Mouse (Mus musculus) CD4-positive, CD25-positive, alpha-beta regulatory T cell, adult 4 months (primary cell): ENCODE data around the gene Bhlhe40. TPM values are rescaled to one million over a fixed set of nuclear protein-coding genes. Genes with fewer than 3 reads are reported as not detected.

Experiments
- ATAC-seq: one replicate; pipeline ENCODE4 v1.8.0; 2017
- polyA plus RNA-seq, 2 experiments: library from polyadenylated mRNA; unstranded; fragments of 100-300 nt; shearing (Covaris generic); gene quantifications; one replicate each; pipeline ENCODE4 v1.2.1; 2017

The Bhlhe40 gene
- polyA plus RNA-seq, 2 experiments from 2014 or later: 49.7 to 91.7 TPM

DNA sequence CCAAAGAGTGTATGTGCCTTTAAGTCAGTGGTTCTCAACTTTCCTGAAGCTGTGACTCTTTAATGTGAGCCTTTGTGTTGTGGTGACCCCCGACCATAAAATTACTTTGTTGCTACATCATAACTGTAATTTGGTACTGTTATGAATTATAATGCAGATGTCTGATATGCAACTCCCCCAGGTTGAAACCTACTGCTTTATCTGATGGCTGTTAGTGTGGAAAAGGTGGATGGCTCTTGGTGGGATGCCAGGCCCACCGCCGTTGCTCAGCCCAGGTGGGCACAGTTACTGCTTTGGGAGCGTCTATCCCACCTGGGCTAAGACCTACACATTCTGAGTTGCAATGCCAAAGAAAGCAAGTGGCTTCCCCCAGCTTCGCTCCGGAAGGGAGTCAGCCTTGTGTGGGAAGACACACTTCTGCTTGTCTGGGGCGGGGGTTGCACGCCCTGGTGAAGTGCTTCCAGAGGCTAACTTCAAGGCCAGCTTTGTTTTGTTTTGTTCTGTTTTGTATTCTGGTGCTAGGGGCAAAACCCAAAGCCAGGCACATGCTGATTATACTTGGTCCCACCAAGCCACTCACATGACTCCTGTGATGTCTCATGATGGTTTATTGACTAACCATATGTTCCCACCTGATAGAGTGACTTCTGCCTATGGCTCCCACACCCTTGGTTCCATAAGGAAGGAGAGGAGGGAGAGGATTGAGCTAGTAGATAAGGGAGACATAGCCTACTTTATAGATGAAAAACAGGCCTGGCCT lies 34.7 kb downstream of the Bhlhe40 start:
- no peak for ATAC-seq

- no peak for ATAC-seq
These were observed 35.7 kb downstream of the Bhlhe40 start for GRCm38 (mm10) chr6:108695844-108696821.

DNA sequence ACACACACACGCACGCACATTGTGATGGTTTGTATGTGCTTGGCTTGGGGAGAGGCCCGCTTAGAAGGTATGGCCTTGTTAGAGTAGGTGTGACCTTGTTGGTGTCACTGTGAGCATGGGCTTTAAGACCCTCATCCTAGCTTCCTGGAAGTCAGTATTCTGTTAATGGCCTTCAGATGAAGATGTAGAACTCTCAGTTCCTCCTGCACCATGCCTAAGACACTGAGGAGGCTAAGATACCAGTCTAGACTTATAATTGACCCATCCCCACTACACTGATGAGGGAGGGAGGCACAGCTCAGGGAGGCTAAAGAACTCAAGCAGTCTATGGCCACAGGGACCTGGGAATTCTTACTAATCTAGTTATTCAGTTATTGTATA lies 36.4 kb downstream of the Bhlhe40 start:
- ATAC-seq: no peak

DNA sequence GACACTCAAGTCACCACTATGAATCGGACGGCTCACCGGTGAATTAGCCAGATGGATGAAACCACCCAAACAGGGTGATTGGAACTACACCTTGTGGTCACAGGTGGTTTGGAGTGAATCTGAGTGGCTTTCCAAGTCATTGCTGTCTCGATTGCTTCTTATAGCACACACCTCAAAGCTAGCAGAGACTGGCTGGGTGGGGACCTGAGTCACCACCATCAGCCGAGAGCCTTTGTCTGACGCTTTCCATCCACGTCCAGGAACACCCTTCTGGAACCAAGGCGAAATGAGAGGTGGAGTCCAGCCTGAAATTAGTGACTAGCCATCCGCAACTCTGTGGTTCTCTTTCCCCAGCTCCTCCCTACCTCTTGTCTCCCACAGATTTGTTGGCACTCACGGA lies 36.9 kb downstream of the Bhlhe40 start:
- ATAC-seq: no peak

DNA sequence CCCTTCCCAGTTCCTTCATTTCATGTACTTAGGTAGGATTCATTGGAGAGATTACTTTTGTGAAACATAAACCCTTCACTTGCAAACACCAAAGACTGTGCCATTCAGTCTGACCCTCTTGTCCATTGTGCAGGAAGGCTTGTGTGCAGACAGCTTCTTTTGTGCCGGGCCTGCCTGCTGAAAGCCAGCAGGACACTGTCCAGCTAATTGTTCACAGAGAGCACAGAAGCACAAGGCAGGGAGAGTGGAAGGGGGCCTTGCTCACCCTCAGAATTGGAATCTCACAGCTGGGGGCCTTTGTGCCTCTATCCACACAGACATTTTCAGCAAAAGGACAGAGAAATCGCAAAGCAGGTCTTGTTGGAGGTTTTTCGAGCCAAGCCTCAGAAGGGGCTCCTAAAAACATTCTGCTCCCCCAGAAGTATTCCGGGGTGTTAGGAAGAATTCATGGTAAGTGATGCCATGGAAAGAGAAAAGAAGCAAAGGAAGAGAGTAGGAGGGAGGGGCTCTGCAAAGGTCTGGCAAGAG lies 38.0 kb downstream of the Bhlhe40 start:
- no peak for ATAC-seq

DNA sequence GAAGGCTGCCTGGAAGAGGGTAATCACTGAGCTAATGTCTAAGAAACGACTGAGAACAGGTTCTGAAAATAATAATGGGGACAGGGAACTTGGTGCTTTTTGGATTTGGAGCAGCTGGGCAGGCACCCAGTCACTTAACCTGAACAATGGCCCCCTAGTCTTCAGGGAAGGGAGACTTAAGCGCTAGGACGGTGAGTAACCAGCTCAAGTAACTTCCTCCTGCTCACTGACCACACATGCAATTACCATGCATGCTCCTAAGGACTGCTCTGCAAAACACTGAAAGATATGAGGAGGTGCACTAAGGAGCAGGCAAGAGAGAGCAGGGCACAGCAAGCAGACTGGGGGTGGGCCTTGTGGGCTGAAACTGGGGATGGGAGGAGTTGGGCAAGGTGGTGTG lies 39.2 kb downstream of the Bhlhe40 start:
- no peak for ATAC-seq

DNA sequence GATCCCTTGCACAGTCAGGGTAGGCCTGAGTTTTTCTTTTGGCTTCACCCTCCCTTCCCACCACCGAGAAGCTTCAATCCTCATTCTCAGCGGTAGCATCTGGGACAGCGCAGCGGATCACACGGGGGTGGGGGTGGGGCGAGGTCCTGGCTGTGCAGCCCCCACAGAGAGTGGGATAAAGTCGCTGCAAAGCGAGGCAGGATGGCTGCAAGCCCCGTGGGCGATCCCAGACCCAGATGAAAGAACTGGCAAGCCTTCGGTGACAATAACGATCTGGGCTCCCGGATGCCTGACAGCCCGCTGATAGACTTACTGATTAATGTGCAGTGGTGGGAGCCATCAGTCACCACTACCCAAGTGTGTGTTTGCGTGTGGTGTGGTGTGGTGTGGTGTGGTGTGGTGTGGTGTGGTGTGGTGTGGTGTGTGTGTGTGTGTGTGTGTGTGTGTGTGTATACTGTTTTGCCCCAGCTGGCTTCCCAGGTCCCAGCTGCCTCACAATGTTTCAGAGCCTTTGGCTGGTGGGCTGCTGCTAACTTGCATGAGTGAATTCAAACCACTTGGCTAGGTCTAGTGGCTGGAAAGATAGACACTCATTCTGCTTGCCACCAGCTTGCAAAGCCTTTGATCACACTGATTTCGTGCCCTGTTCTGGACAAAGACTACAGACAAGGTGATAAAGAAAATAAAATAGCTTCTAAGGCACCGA lies 40.4 kb downstream of the Bhlhe40 start:
- ATAC-seq: no peak

- no peak for ATAC-seq
These were observed 42.2 kb downstream of the Bhlhe40 start for GRCm38 (mm10) chr6:108702648-108703047.

DNA sequence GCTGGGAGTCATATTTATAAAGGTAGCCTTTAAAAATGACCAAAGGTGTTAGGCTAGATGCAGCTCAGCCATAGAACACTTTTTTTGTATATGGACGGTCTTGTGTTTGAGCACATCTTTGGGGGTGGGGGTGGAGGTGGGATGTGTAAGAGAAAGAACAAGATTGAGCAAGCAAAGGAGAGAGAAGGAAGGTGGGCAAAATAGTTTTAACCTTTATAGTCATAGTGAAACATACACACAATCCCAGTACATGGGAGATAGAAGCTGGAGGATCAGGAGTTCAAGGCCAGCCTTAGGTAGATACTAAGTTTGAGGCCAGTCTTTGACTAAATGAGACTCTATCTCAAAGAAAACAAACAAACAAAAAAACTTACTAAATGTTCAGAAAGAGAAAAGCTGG lies 42.7 kb downstream of the Bhlhe40 start:
- ATAC-seq: no peak

GRCm38 (mm10) chr6:108704316-108705080 lies 44.1 kb downstream of the Bhlhe40 start:
- ATAC-seq: peak; percentile 57

GRCm38 (mm10) chr6:108705957-108706356 lies 45.5 kb downstream of the Bhlhe40 start:
- no peak for ATAC-seq

DNA sequence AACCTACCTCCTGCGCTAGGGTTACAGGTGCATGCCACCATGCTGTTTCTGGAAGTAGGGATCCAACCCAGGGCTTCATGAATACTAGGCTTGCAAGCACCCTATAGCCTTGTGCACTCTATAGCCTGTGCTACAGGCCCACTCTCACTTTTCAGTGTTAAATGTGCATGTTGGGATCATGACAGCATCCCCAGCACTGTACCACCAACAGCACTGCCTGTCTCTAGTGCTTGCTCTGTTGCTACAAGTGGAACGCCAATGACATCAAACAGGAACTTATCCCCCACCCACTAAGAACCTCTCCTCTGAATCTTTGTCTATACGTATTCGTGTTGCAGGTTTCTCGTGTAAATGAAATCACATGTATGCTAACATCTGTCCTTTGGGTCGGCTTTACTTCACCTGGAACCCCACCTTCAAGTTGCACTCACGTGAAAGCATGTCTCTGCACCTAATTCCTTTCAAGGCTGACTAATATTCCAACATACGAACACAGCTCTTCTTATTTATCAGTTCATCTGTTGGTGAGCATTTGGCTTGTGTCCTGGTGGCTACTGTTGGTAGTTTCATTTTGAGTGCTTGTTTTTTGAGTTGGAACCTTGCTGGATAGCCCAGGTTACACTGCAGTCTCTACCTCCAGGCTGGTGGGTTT lies 46.7 kb downstream of the Bhlhe40 start:
- no peak for ATAC-seq

DNA sequence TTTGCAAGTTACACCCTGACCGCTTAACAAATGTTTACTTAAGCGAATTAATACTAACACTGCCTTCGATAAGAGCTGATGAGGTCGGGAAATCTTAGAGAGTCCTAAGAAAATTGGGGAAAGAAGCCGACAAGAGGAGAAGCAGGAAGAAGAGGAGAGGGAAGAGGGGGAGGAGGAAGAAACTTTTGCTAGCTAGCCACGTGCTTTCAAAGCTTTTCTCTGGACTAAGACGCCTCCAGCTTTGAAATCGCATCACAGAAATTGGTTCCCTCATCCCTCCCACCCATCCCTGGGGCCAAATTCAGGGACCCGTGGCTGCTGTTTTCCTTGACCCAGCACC lies 48.7 kb downstream of the Bhlhe40 start:
- ATAC-seq: no peak

DNA sequence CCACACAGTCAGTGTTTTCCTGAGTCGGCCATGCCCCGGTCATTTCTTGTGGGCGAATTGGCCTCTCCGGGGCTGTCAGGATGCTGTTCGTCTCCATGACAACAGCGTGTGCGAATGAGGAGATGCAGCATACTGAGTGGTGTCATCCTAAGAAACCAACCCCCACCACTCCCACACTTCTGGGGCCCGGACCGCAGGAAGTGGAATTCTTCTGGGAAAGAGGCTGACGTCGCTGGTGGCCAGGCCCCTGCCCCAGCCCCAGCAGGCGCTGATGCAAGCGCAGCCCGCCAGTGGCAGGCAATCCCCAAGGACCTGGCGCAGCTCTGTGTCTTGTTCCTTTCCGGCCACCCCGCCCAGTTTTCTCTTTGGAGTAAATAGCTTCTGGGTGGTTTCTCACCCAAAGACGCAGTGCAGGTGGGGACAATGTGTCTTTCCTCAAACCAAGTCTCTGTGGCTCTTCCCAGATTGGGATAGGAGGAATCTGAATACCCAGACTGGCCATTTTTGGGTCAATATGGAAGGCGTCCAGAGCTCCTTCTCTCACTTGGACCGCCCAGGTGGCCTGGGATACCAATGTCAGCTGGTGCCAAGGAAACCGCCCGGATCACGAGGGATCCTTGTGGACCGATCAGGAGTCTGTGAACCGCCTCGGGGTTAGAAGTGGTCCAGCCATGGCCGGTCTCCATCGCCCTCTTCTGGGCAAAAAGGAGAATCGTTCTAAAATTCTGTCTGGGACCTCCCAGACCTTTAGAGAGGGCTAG lies 49.2 kb downstream of the Bhlhe40 start:
- peak; percentile 88 for ATAC-seq

DNA sequence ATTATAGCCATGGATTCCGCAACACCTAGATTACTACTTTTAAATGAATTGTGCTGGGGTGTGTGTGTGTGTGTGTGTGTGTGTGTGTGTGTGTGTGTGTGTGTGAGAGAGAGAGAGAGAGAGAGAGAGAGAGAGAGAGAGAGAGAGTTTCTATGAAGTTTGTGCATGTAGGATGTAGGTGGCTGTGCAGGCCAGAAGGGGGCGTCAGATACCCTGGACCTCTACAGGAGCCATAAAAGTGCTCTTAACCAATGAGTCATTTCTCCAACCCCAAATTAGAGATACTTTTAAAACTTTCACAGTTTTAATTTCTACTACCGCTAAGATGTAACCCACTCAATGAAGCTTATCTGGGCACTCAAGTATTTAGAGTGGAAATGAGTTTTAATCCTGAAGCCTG lies 50.2 kb downstream of the Bhlhe40 start:
- no peak for ATAC-seq

DNA sequence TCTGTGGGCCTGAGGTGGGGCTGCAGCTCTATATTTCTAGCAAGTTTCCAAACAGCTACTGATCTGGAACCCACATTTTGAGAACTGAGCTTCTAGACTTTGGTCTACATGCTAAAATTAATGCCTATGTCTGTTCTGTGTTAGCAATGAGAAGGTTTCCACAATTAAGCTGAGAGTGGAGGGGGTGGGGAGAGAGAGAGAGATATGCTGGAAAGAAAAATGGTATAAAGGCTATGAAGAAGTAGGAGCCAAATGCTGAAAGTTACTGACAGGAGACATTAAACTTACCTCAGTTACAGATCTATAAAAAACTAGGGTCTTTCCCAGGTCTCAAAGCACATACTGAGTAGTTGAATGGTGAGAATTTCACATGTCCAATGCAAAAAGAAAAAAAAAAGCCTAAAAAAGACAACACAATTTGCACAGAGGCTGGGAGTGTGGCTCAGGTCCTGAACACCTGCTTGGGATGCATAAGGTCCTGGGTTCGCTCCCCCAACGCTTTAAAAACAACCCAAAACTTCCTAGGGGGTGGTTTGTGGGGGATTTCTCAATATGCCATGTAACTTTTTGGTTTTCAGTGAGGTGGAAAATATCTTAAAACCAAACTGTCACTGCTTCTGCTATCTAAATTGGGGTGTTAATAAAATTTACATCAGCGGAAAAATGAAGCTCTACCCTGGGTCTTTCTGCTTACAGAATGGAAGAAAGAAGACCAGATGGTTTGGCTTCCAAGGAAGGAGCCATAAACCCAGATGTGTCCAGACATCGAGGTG lies 50.9 kb downstream of the Bhlhe40 start:
- no peak for ATAC-seq

GRCm38 (mm10) chr6:108712148-108712547 lies 51.7 kb downstream of the Bhlhe40 start:
- ATAC-seq: no peak

DNA sequence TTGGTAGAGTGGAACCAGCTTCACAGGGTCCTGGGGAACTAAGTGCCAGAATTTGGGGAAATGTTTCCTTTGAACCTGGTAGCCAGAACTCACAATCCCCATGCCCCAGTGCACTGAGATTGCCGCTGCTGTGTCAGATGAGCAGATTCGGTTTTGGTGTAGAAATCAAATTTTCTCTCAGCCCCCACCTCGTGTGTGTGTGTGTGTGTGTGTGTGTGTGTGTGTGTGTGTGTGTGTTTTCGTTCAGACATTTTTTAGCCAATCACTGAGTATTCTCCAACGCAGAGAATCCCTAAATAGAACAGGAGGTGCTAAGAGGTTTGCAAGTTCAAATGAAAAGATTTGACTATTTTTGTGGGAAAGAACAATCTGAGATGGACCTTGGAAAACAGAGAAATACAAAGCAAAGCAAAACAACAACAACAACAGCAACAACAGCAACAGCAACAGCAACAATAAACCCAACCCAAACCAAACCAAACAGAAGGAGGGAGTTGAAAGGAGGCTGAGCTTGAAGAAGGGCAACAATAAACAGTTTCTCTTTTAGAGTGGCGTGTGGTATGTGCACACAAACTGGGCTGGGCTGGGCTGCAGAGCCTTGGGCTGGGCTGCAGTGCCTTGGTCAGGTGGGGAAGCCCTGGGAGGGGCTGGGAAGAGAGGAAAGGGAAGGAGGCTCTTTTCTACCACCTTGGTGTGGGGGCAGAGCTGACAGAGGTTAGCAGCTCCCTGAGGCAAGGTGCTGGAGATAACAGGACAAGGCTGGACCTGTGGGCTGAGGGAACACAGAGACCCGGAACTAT lies 52.9 kb downstream of the Bhlhe40 start:
- ATAC-seq: no peak
